Mouse (Mus musculus) midbrain, embryonic 12.5 days (tissue): Measurements from ENCODE around the gene Serpina3g. TPM values are rescaled to one million over a fixed set of nuclear protein-coding genes. Genes with fewer than 3 reads are reported as not detected.

Experiments used
- ATAC-seq: fragments of 200-750 bp; cut with Nextera tagmentation; 2 replicates; pipeline ENCODE4 v1.8.0; 2017; ENCODE audit warnings: low read depth, moderate TSS enrichment, moderate library complexity; ENCODE audit not compliant: low FRiP score
- H3K27ac ChIP-seq: fragments of 300-500 bp; sonication (generic); replicated peaks from 2 replicates; pipeline ENCODE4 v1.5.1; 2016; ENCODE audit warnings: mild to moderate bottlenecking
- H3K27me3 ChIP-seq: fragments of 300-500 bp; sonication (generic); 2 replicates; pipeline ENCODE4 v1.6.1; 2016; ENCODE audit warnings: mild to moderate bottlenecking
- H3K36me3 ChIP-seq: fragments of 300-500 bp; sonication (generic); 2 replicates; pipeline ENCODE4 v1.6.1; 2016
- H3K4me1 ChIP-seq: fragments of 300-500 bp; sonication (generic); 2 replicates; pipeline ENCODE4 v1.6.1; 2016
- H3K4me2 ChIP-seq: fragments of 300-500 bp; sonication (generic); replicated peaks from 2 replicates; pipeline ENCODE4 v1.6.1; 2016; ENCODE audit warnings: mild to moderate bottlenecking, moderate library complexity
- H3K4me3 ChIP-seq: fragments of 300-500 bp; sonication (generic); 2 replicates; pipeline ENCODE4 v1.5.1; 2016; ENCODE audit warnings: mild to moderate bottlenecking
- H3K9ac ChIP-seq: fragments of 300-500 bp; sonication (generic); replicated peaks from 2 replicates; pipeline ENCODE4 v1.6.1; 2016; ENCODE audit warnings: mild to moderate bottlenecking, moderate library complexity
- H3K9me3 ChIP-seq: fragments of 300-500 bp; sonication (generic); 2 replicates; pipeline ENCODE4 v1.6.1; 2016; ENCODE audit warnings: mild to moderate bottlenecking
- WGBS: fragments of 180-500 bp; shearing (Covaris S2); methylation state at CpG from one replicate; pipeline ENCODE4 v1.1.7; 2016; 5-methylcytosine and 5-hydroxymethylcytosine counted together
- polyA plus RNA-seq: library from polyadenylated mRNA; unstranded; fragments of >200 nt; fragmentation: Nextera tagmentation; extraction: Ambion mirVana; gene quantifications from 2 replicates; pipeline ENCODE4 v1.2.1, GENCODE M21; 2016

Serpina3g gene
- 0.19 and 0.37 TPM in 2 replicates for polyA plus RNA-seq

- Histone ChIP-seq H3K4me3 (no peak within 1 kb of the TSS), H3K4me2 (no peak within 1 kb of the TSS), H3K4me1 (no peaks in the 10 kb centered on the region), H3K36me3 (no peaks in the 10 kb centered on the region), H3K9ac (no peak within 1 kb of the TSS), H3K9me3 (no peaks in the 10 kb centered on the region), H3K27ac (no peak within 1 kb of the TSS), H3K27me3 (no peaks in the 10 kb centered on the region)
- ATAC-seq, result no peak
- 73% methylated on average over 5 of the region's 5 CpGs for WGBS
Observed at GRCm38 (mm10) chr12:104235915-104236314, at the start of gene Serpina3g. Gene Serpina3g (plus strand): TSS chr12:104236245.

GRCm38 (mm10) chr12:104189246-104189645 lies 46.8 kb upstream of the Serpina3g start:
- ATAC-seq, result no peak
- no peak overlapping the region for H3K4me3 ChIP-seq

GRCm38 (mm10) chr12:104190852-104191251 lies 45.2 kb upstream of the Serpina3g start:
- Histone ChIP-seq H3K9me3 (no peaks in the 10 kb centered on the region), H3K9ac (no peak overlapping the region)

More at GRCm38 (mm10) chr12:104189246-104189645, 46.8 kb upstream of the Serpina3g start:
- 80% methylated on average over 2 of the region's 2 CpGs for WGBS
- Histone ChIP-seq H3K27ac (no peak overlapping the region), H3K36me3 (no peaks in the 10 kb centered on the region), H3K4me1 (no peaks in the 10 kb centered on the region), H3K9me3 (no peaks in the 10 kb centered on the region), H3K4me2 (no peak overlapping the region), H3K27me3 (no peaks in the 10 kb centered on the region), H3K9ac (no peak overlapping the region)

GRCm38 (mm10) chr12:104209149-104209548 lies 26.9 kb upstream of the Serpina3g start:
- no peaks in the 10 kb centered on the region for H3K9me3 ChIP-seq
- H3K27ac ChIP-seq, result no peak overlapping the region
- H3K4me2 ChIP-seq, result no peak overlapping the region
- H3K27me3 ChIP-seq, result no peaks in the 10 kb centered on the region
- no peak overlapping the region for H3K9ac ChIP-seq
- H3K36me3 ChIP-seq, result no peaks in the 10 kb centered on the region
- H3K4me1 ChIP-seq, result peaks cover 6% of the 10 kb centered on the region
- H3K4me3 ChIP-seq, result no peak overlapping the region
- ATAC-seq, result no peak
- 73% methylated on average over 4 of the region's 4 CpGs for WGBS

More at GRCm38 (mm10) chr12:104190852-104191251, 45.2 kb upstream of the Serpina3g start:
- H3K27me3 ChIP-seq, result no peaks in the 10 kb centered on the region
- H3K4me2 ChIP-seq, result no peak overlapping the region
- no peaks in the 10 kb centered on the region for H3K4me1 ChIP-seq
- H3K4me3 ChIP-seq, result no peak overlapping the region
- no peaks in the 10 kb centered on the region for H3K36me3 ChIP-seq
- H3K27ac ChIP-seq, result no peak overlapping the region
- no peak for ATAC-seq

- Histone ChIP-seq H3K4me3 (no peak overlapping the region), H3K4me2 (no peak overlapping the region), H3K4me1 (peaks cover 9% of the 10 kb centered on the region), H3K9me3 (no peaks in the 10 kb centered on the region), H3K27me3 (no peaks in the 10 kb centered on the region), H3K27ac (no peak overlapping the region), H3K9ac (no peak overlapping the region), H3K36me3 (no peaks in the 10 kb centered on the region)
- whole genome bisulfite sequencing, result 95% methylated on average over 2 of the region's 2 CpGs
- ATAC-seq, result no peak
Observed at GRCm38 (mm10) chr12:104209802-104210201, 26.2 kb upstream of the Serpina3g start.

GRCm38 (mm10) chr12:104213689-104214444 lies 22.2 kb upstream of the Serpina3g start:
- no peaks in the 10 kb centered on the region for H3K36me3 ChIP-seq
- no peak overlapping the region for H3K9ac ChIP-seq
- peak; percentile 49 for ATAC-seq
- H3K27me3 ChIP-seq, result no peaks in the 10 kb centered on the region
- H3K9me3 ChIP-seq, result no peaks in the 10 kb centered on the region
- WGBS, result 39% methylated on average over 2 of the region's 2 CpGs
- H3K4me3 ChIP-seq, result no peak overlapping the region
- no peak overlapping the region for H3K4me2 ChIP-seq
- peaks cover 9% of the 10 kb centered on the region for H3K4me1 ChIP-seq
- H3K27ac ChIP-seq, result 0 out of 2 replicates have a peak overlapping the region, but pooled peaks have one; percentile 12

GRCm38 (mm10) chr12:104214445-104214753 lies 21.6 kb upstream of the Serpina3g start, which contains the start of gene Serpina3f:
Gene Serpina3f (plus strand): TSS chr12:104214544.
- no peaks in the 10 kb centered on the region for H3K36me3 ChIP-seq
- 67% methylated on average over 1 of the region's 1 CpGs for WGBS
- H3K9ac ChIP-seq, result no peak within 1 kb of the TSS
- peaks cover 9% of the 10 kb centered on the region for H3K4me1 ChIP-seq
- 0 out of 2 replicates have a peak within 1 kb of the TSS, but pooled peaks have one; percentile 12 for H3K27ac ChIP-seq
- no peaks in the 10 kb centered on the region for H3K27me3 ChIP-seq
- H3K4me3 ChIP-seq, result no peak within 1 kb of the TSS
- H3K9me3 ChIP-seq, result no peaks in the 10 kb centered on the region
- ATAC-seq, result no peak
- no peak within 1 kb of the TSS for H3K4me2 ChIP-seq

- Histone ChIP-seq H3K36me3 (no peaks in the 10 kb centered on the region), H3K4me1 (peaks cover 9% of the 10 kb centered on the region), H3K9ac (no peak overlapping the region), H3K9me3 (no peaks in the 10 kb centered on the region), H3K4me3 (no peak overlapping the region), H3K4me2 (no peak overlapping the region), H3K27ac (no peak overlapping the region), H3K27me3 (no peaks in the 10 kb centered on the region)
- WGBS, result 88% methylated on average over 1 of the region's 1 CpGs
- no peak for ATAC-seq
Observed at GRCm38 (mm10) chr12:104215249-104215648, 20.8 kb upstream of the Serpina3g start.

- 83% methylated on average over 1 of the region's 1 CpGs for WGBS
- Histone ChIP-seq H3K4me2 (no peak overlapping the region), H3K27me3 (no peaks in the 10 kb centered on the region), H3K36me3 (no peaks in the 10 kb centered on the region), H3K27ac (no peak overlapping the region), H3K4me3 (no peak overlapping the region), H3K9ac (no peak overlapping the region), H3K9me3 (no peaks in the 10 kb centered on the region), H3K4me1 (no peaks in the 10 kb centered on the region)
- no peak for ATAC-seq
Observed at GRCm38 (mm10) chr12:104221616-104222015, 14.4 kb upstream of the Serpina3g start.

GRCm38 (mm10) chr12:104223690-104224089 lies 12.4 kb upstream of the Serpina3g start:
- 86% methylated on average over 1 of the region's 1 CpGs for WGBS
- no peak for ATAC-seq

GRCm38 (mm10) chr12:104224598-104225300 lies 11.3 kb upstream of the Serpina3g start:
- H3K4me3 ChIP-seq, result no peak overlapping the region
- H3K4me2 ChIP-seq, result no peak overlapping the region
- no peaks in the 10 kb centered on the region for H3K36me3 ChIP-seq
- H3K27me3 ChIP-seq, result no peaks in the 10 kb centered on the region
- ATAC-seq, result no peak
- H3K9ac ChIP-seq, result no peak overlapping the region
- no peaks in the 10 kb centered on the region for H3K9me3 ChIP-seq
- no peak overlapping the region for H3K27ac ChIP-seq
- H3K4me1 ChIP-seq, result no peaks in the 10 kb centered on the region
- WGBS, result 74% methylated on average over 7 of the region's 7 CpGs

More at GRCm38 (mm10) chr12:104223690-104224089, 12.4 kb upstream of the Serpina3g start:
- H3K4me3 ChIP-seq, result no peak overlapping the region
- no peak overlapping the region for H3K9ac ChIP-seq
- no peak overlapping the region for H3K27ac ChIP-seq
- H3K4me2 ChIP-seq, result no peak overlapping the region
- no peaks in the 10 kb centered on the region for H3K9me3 ChIP-seq
- H3K27me3 ChIP-seq, result no peaks in the 10 kb centered on the region
- H3K36me3 ChIP-seq, result no peaks in the 10 kb centered on the region
- H3K4me1 ChIP-seq, result no peaks in the 10 kb centered on the region

- Histone ChIP-seq H3K4me3 (no peak overlapping the region), H3K36me3 (no peaks in the 10 kb centered on the region), H3K27me3 (no peaks in the 10 kb centered on the region), H3K4me1 (no peaks in the 10 kb centered on the region), H3K9me3 (no peaks in the 10 kb centered on the region), H3K27ac (no peak overlapping the region), H3K4me2 (no peak overlapping the region), H3K9ac (no peak overlapping the region)
- ATAC-seq, result no peak
- WGBS, result 78% methylated on average over 2 of the region's 2 CpGs
Observed at GRCm38 (mm10) chr12:104230762-104231161, 5.3 kb upstream of the Serpina3g start.
